Comparison of ENCODE assay signal across 15 mouse cellular contexts in genomic region chr9:110541988-110542387, GRCm38 (mm10).
"Had no signal": no experiment of that assay in that cellular context is flagged by ENCODE, and none has a peak within 500 bp of the region (broad histone marks: within the 10 kb centered on the region; RNA-seq: fewer than 3 reads in every experiment).

No protein-coding gene starts in this region.

- H3K4me3 ChIP-seq: kidney, embryonic 15.5 days; limb, embryonic 12.5 days; limb, embryonic 15.5 days; midbrain, embryonic 10.5 days had no signal

- H3K9ac ChIP-seq: kidney, embryonic 15.5 days; limb, embryonic 12.5 days; limb, embryonic 15.5 days; liver, embryonic 14.5 days had no signal

- H3K27ac ChIP-seq: kidney, embryonic 15.5 days; limb, embryonic 12.5 days; limb, embryonic 15.5 days; liver, embryonic 14.5 days; midbrain, embryonic 10.5 days had no signal

- DNase-seq: kidney, adult 8-10 months; kidney, postnatal 10 days; kidney, postnatal 36 days; left cerebral cortex, postnatal 4 days; lung, adult 18-20 months; lung, postnatal 14 days; lung, postnatal 4 days; midbrain, embryonic 14.5 days; thymus, adult 18-20 months; thymus, postnatal 36 days had no signal

- H3K27me3 ChIP-seq: kidney, embryonic 15.5 days; limb, embryonic 12.5 days; limb, embryonic 15.5 days had no signal

- H3K4me1 ChIP-seq: limb, embryonic 12.5 days; limb, embryonic 15.5 days; midbrain, embryonic 10.5 days had no signal

- H3K9me3 ChIP-seq: kidney, embryonic 15.5 days; limb, embryonic 12.5 days; limb, embryonic 15.5 days; midbrain, embryonic 10.5 days had no signal

- H3K4me2 ChIP-seq: kidney, embryonic 15.5 days; limb, embryonic 12.5 days; limb, embryonic 15.5 days had no signal
